Mouse (Mus musculus) c-Kit-positive CD71-positive TER-119-positive erythroid progenitor cells, embryonic 14.5 days (primary cell): Measurements from ENCODE around the gene Socs1.
"Not testable (repeated sequence)": the region's sequence is repeated elsewhere in the genome, so short reads cannot be mapped to it uniquely, and the experiment has no call there.

Experiments
- DNase-seq: peaks from one replicate; pipeline ENCODE4 v3.0.0-alpha.2; 2013; ENCODE audit warnings: low spot score

The Socs1 gene

DNA sequence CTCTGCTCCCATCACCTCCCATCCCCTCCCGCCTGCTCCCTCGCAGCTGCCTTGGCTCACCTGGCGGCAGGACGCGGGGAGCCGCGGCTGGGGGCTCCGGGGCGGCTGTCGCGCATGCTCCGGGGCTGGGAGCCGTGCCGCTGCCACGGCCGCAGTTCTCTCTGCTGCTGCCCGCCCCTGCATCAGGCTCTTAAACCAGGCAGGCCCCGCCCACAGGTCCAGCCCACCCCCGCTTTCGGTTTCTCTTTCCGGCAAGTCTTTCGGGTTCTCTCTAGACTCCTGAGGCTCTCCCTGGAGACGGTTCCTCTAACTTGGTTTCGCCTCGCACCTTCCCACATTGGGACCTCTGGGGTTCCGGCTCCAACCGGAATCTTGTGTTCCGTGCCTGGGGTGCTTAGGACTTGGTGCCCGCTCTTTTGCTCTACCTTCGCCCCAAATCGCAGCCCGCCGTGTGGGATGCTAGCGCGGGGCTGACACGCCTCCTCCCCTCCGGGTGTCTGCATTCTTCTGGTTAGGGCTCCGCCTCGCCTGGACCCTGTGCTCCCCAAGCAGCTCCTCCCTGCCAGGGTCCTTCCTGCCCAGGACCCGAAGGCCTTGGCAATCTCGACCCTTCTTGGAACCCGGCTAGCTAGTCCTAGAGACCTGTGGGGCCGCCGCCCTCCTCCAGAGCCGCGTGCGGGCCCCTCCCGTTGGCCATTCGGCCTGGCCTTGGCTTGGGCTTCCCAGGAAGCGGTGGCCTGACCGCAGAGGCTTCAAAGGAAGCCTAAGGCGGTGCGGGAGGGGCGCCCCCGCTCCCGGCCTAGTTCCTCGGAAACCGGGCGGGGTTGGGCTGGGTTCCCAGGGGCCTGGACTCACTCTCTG, at the start of gene Socs1:
Gene Socs1 (minus strand): TSS at position 166 of the 861 bp plus-strand sequence.
- DNase-seq: peak; percentile 74

DNA sequence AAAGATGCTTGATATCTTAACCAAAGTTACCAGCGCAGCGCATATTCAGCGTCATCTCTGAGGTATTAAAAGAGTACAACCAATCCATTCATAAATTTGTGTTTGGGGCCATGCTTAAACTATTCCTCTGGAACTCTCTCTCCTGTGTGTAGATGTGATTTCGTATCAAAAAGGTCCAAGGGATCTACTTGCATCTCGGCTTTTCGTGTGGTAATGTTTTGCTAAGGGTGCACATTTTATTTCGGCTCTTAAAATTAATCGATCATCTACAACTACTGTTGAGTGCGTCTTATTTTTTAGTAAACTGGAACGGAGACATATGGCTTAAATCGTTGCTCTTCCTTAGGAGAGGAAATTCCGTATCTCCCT, 49.2 kb upstream of the Socs1 start:
- DNase-seq: no peak

DNA sequence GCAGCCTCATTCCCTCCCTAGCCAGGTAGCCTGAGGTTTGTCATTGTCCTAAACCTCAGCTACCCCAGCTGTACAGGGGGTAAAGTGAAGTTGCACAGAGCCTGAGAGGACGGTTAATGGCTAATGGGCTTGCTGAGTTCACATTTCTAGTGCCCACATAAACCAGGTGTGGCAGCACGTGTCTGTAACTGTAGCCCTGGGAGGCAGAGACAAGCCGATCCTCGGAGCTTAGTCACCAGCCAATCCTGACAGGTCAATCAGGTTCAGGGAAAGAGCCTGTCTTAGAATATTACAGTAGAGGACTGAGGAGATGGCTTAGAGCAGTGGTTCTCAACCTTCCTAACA, 43.1 kb upstream of the Socs1 start:
- no peak for DNase-seq

DNA sequence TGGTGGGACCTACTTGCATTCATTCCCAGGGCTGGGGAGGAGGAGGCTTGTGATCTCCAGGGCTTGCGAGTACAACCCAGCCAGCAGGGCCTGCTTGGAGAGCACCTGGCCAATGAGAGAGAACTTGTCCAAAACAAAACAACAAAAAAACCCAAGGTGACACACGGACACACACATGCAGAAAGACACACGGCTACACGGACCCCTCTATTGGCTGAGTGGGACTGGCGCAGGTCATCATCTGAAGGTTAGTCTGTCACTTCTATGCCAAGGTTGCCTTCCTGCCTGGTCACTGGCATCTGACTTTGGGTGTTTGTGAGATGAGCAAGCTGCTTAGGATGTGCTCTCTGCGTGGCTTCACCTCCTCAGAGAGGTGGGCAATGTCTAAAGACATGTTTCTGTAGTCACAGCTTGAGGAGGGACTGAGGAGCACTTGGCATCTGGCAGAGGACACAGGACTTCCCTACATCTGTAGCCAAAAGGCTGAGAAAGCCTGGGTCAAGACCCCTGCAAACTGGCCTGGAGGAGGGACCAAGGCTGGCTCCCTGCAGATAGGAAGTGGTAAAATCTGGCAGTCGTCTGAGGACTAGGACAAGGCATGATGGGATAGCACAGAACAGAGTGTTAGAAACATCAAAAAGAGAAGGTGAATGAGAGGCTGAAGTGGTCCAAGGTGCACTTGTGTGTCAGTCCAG, 42.6 kb upstream of the Socs1 start:
- no peak for DNase-seq

DNA sequence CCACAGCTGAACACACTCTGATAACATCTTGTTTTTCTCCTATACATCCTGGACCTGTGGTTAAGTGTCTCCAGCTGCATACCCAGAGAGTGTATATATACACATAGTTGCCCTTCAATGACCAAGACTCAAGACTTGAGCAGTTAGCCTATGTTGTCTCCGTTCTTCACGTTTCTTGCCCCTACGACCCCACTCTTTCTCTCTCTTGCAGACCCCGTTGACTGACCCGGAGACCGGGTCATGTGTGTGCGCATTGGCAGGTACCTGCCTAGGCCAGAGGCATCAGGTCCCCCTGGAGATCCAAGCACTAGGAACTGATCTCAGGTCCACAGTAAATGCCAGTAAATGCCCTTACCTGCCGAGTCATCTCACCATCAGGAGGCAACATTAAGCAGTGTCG, 41.9 kb upstream of the Socs1 start:
- no peak for DNase-seq

DNA sequence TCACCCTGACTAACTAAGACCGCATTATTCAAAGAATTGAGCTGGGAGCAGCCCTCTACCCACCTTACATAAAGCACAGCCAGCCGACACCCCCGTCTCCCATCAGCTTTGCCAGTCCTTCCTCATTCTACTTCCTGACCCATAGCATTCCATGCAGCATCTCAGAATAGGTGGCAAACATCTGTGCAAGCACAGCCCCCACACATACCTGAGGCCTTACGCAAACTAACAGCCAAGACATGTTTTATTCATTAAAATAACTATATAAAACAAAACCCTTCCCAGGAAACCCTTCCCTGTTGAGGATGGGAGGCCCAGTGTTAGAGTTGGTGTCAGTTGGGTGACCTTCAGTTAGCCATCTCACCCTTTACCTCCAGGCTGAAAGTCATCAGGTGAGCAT, 40.5 kb upstream of the Socs1 start:
- no peak for DNase-seq

DNA sequence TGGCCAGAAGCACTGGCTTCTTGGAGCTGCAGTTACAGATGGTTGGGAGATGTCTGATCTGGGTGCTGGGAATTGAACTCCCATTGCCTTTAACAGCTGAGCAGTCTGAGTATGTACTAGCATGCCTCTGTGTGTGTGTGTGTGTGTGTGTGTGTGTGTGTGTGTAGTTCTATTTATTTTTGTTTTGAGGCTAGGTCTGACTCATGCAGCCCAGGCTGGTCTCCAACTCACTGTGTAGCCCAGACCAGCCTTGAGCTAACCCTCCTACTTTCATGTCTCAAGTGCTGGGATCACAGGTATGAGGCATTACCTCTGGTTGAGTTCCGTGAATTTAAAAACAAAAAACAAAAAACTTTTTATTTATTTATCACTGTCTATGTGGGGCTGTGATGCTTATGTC, 39.2 kb upstream of the Socs1 start:
- no peak for DNase-seq

DNA sequence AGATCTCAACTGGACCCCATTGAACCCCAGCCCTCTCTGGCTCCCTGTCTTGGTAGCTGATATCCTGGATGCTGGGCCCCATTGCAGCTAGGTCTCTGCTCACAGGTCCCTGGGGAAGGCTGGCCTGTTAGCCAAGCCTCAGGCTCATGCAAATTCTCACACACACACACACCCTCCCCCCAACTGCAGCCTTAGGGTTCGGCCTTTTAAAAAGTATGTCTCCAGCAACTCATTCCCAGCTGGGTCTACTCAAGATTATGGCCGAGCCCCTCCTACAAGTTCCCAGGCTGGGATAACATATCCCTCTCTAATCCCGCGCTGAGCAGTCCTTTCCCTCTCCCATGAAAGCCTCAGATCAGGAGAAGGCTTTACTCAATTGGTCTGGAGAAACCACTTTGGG, 36.1 kb upstream of the Socs1 start:
- DNase-seq: no peak

DNA sequence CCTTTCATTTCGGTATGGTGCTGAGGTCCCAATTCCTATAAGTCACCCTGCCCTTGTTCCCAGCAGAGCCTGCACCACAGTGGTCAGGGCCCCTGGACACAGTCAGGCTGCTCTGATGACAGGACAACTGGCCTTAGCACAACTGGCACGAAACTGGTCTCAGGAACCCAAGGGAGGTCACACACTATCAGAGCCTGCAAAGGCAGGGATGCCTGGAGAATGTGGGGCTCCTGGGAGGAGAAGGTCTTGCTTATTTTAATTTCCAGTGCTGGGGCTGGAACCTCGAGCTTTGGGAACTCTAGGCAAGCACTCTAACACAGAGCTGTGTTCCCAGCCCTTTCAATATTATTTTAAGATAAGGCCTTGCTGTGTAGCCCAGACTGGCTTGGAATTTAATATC, 34.6 kb upstream of the Socs1 start:
- DNase-seq: no peak

DNA sequence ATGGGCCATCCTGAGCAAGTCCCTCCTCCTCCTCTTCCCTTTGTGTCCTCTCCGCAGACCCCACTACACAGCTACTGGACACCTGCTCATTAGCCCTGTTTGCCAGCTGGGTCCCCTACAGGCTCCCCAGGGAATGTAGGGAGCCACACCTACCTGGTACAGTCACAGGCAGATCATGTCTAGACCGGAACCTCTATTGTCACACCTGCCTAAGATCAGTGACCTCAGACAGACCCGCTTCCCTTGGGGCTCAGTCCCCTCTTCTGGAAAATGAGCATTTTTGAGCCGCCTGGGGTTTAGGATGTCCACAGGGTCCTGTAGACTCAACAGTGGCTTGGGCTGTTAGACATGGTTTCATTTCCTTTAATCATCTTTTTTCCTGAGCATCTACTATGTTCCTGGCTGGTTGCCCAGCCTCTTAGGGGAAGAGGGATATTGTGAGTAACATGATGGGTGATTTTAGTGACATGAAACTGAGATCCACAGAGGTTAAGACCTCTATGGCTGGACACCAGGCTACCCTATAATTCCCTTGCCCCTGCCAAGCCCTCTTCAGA, 33.3 kb upstream of the Socs1 start:
- DNase-seq: no peak

DNA sequence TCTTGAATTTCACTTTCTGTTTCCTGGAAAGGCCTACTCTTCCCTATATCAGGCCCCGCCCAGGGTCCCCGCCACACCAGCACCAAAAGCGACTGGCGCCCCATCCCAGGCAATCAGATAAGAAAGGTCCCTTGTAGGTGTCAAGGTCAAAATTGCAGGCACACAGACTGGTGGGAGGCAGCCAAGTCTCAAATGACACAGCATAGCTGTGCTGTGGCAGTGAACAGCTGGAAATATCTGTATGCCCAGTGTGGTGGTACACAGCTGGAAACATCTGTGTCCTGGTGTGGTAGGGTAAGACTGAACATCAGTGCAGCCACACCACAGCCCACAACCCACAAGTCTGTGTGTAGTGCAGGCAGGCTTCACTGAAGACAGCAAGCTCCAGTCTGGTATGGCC, 29.5 kb upstream of the Socs1 start:
- no peak for DNase-seq

DNA sequence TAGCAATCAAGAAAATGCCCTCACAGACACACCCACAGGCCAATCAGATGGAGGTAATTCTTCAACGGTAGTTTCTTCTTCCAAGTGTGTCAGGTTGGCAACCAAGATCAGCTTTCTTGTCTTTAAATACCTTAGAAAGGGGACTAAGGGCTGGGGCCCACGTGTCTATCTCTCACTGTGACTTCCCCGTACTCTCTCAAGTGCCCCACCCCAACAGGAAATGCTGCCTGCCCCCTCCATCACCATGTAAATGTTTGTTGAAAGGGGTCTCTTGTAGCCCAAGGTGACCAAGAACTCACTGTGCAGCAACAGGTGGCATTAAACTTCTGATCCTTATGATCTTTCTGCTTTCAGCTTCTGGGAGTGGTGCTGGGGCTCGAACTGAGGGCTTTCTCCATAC, 28.4 kb upstream of the Socs1 start:
- DNase-seq: no peak

DNA sequence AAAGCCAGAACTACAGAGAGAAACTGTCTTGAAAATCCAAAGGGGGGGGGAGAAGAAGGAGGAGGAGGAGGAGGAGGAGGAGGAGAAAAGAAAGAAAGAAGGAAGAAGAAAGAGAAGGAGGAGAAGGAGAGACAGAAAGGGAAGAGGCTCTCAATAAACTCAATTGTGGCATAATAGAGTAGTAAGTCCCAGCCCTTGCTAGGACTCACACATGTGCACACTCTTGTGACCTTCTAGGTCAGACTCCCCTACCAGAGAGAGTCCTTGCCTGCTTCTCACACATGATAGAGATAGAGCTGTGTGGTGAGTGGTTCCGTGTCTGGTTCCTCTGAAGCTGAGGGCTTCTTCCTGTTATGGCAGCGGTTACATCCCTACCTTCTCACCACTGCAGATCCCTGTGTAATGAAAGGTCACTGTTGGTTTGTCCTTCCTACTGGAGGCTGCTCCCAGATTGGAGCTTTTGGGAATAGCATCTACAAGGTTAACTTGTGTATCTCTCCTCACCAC, 27.6 kb upstream of the Socs1 start, which contains the start of gene Gm11172:
Gene Gm11172 (plus strand): TSS at position 51 of the 507 bp plus-strand sequence.
- no peak for DNase-seq

DNA sequence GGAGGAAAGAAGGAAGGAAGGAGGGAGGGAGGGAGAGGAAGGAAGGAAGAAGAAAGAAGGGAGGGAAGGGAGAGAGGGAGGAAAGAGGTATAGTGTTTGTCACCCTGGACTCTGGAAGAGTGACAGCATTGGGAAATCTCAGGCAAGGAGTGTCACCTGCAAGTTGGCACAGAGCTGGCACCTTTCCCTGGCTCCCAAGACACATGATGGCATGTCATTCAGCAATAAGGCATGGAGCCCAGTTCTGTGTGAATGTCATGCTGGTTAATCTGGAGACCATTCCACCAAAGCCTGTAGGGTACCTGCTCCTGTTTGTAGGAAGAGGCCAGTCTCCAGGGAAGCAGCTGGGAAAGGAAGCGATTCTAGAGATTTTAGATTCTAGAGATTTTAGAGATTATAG, 25.0 kb upstream of the Socs1 start:
- no peak for DNase-seq

DNA sequence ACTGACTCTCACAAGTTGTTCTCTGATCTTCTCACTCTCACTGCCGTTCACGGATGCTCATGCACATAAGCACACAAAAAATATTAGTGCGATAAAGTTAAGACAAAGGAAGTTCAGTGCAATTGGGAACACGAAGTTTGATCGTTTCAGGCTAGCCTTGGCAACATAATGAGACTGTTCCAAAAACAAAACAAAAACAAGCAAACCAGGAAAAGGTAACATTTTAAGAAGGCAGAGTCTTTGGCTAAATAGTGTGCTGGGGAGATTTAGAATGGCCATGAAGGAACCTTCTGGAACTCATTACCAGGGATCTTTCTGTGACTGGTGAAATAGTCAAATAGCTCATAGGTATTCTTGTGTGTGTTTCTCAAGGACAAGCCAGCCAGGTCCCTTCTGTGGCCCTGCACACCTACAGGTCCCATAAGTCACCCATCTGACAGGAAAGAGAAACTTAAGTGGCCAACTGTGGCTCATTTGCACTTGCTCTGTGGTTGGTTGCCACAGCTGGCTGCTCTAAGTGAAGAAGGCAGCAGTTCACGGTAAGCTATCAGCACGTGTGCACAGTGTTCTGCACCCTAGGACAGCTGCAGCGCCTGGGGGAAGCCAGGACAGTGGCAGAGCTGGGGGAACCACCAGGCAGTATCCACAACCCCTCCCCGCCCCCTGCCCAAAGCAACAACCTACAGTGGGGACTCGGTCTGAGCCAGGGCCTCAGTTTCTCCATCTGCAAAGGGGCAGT, 20.6 kb upstream of the Socs1 start, which contains the start of gene Prm1:
Gene Prm1 (minus strand): TSS at position 51 of the 739 bp plus-strand sequence.
- no peak for DNase-seq

DNA sequence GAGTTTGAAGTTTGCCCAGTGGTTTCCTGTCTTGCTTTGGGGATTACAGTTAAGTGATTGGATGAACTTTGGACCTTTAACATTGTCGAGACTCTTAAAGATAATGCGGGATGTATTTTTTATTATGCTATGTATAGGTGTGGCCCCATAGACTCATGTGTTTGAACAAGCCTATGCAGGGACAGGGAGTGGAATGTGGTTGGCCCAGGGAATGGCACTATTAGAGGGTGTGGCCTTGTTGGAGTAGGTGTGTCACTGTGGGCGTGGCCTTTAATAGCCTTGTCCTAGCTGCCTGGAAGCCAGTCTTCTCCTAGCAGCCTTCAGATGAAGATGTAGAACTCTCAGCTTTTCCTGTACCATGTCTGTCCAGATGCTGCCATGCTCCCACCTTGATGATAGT, 17.1 kb upstream of the Socs1 start:
- not testable (repeated sequence) for DNase-seq

DNA sequence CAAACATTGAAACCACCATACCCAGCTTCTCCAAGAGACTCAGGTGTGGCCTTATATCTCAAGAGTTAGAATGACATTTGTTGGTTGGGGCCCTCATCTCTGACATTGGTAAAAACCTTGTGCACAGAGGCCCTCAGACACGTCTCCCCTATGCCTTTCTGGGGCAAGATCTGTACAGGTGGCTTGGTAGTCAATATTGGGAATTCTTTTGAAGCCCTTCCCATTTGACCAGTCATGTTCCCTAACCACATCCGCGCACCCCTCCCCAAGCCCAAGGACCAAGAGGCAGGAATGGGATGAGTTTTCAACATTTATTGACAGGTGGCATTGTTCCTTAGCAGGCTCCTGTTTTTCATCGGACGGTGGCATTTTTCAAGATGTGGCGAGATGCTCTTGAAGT, 10.7 kb upstream of the Socs1 start, which contains the start of gene Prm2:
Gene Prm2 (minus strand): TSS at position 101 of the 400 bp plus-strand sequence.
- DNase-seq: no peak

DNA sequence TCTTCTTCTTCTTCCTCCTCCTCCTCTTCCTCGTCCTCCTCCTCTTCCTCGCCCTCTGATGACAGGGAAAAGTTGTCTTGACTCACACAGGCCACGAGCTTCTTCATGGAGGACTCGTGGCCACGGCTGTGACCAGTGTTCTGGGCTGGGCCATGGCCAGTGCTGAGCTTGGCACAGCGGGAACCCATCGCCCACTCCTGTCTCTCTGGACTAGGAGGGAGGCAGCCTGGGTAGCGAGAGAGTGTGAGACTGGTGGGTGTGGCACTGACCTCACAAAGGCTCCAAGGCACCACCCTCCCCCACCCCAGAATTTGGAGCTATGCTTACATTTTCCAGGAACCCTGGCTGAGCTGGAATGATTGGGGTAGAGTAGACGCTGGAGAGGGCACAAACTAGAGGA, 5.4 kb upstream of the Socs1 start, which contains the start of gene Prm3:
Gene Prm3 (minus strand): TSS at position 213 of the 400 bp plus-strand sequence.
- DNase-seq: no peak

DNA sequence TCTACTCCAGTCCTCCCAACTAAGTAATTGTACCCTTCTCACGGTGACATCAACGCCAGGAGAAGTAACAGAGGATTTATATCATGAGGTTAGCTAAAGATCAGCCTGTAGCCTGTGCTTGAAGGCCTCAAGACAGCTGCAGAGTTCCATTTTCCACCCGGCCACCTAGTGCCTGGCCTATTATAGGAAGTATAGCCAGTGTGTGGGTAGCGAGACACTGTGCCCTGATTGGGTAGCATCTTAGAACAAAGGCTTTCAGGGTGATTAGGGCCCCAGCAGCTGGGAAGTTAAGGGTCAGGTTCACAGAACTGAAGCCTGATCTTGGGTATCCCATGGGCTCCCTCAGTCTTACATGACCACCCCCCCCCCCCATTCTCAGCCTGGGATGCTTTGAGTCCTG, 3.5 kb upstream of the Socs1 start:
- no peak for DNase-seq

DNA sequence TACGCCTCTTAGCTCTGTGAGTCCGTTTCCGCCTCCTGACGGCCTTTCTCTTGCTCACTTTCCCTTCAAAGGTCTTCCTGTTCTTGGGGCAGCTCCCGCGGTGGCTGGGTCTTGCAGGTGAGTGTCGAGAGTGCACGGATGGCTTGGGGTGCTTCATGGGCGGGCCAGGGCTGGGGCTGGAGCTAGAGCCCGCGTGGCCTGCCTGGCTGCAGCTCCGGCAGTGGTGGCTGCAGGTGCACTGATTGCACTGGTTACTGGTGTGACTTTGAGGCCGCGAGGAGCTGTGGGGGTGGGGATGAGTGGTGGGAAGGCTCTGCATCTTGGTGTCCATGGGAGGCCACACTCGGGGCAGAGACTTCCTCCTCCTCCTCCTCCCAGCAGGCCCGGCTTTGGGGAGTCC, 2.9 kb upstream of the Socs1 start, which contains the start of gene Tnp2:
Gene Tnp2 (minus strand): TSS at position 390 of the 400 bp plus-strand sequence.
- no peak for DNase-seq

DNA sequence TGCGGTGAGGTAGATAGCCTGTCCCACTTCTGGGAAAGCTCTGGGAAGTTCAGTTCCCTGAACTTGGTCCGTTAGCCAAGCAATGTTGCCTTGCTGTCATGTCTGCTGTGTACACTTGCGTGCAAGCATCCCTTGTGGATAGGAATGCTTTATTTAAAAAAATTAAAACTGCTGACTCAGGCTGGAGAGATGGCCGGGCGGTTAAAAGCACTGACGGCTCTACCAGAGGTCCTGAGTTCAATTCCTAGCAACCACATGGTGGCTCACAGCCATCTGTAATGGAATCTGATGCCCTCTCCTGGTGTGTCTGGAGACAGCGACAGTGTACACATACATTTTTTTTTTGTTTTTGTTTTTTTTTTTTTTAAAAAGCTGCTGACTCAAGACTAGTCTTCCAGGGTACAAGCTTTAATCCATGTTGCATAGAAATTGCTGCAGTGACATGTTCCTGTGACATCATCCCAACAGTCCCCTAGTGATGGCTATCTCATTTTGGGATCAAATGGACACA, 2.3 kb upstream of the Socs1 start:
- no peak for DNase-seq
